ENCODE assay signal across 10 mouse cellular contexts in the genomic region with DNA sequence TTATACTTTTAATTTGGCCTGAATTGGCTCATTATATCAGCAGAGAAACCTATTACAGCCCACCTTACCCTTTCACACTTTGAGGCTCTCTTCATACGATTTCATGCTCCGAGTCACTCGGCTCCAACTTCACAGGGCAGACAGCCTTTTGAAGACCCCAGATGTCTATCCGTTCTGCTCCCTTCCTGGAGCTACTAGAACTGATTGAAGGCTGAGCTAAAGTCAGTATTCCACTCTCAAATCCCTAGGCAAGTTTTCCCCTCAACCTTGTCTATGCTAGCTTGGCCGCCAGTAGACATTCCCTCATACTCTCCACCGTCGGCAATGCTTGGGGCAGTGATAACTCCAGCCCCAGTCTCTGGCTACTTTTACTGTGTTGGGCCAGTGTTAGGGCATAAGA. TPM values are rescaled to one million over a fixed set of nuclear protein-coding genes. Genes with fewer than 3 reads are reported as not detected.
A peak's percentile ranks its signal among the peaks of the same experiment; 100 is the strongest.
DNase-seq lines count a peak whose midpoint lies in the region; ATAC-seq and TF ChIP-seq lines count a peak whose summit lies in the region.
"Had no signal": no experiment of that assay in that cellular context is flagged by ENCODE, and none has a peak within 500 bp of the region (broad histone marks: within the 10 kb centered on the region; RNA-seq: fewer than 3 reads in every experiment).

No protein-coding gene starts in this region.

- WGBS in heart, embryonic 16.5 days = 38% methylated on average over 7 of the region's 7 CpGs
- WGBS in spleen, adult 2 months = 18% methylated on average over 7 of the region's 7 CpGs
- 52% methylated on average over 7 of the region's 7 CpGs for WGBS in intestine, embryonic 16.5 days
- 53% methylated on average over 7 of the region's 7 CpGs for whole genome bisulfite sequencing in stomach, postnatal 0 days

- no peak for DNase-seq in heart, postnatal 25 days (ENCODE audit: low spot score)
- no peak for DNase-seq in spleen, adult 2 months (ENCODE audit: low read depth in 1 of 2, low spot score in 2 of 2)
- no peak for DNase-seq in spleen, adult 18-20 months
- no peak for DNase-seq in stomach, postnatal 0 days (ENCODE audit: low spot score)
- no peak for DNase-seq in ovary, adult 18-20 months (ENCODE audit: low spot score)

- H3K4me2 ChIP-seq in heart, embryonic 16.5 days (ENCODE audit: low read depth, low read length) = peak overlapping the region; percentile 100
- H3K4me2 ChIP-seq in intestine, embryonic 16.5 days (ENCODE audit: low read depth, low read length) = peak overlapping the region; percentile 92
- peak overlapping the region; percentile 89; the same call in 1 of the 2 replicates for H3K4me2 ChIP-seq in stomach, postnatal 0 days (replicated peaks; ENCODE audit: low read depth)

- no peak for TF ChIP-seq POLR2A in spleen, adult 2 months (IDR thresholded peaks at IDR 0.05; ENCODE audit: low read depth, low read length)

- H3K27ac ChIP-seq in heart, embryonic 16.5 days (ENCODE audit: low read length) = peak overlapping the region; percentile 88
- H3K27ac ChIP-seq in spleen, adult 2 months (ENCODE audit: insufficient read depth, low read length) = peak overlapping the region; percentile 100
- H3K27ac ChIP-seq in intestine, embryonic 16.5 days (ENCODE audit: low read length) = peak overlapping the region; percentile 93
- H3K27ac ChIP-seq in stomach, postnatal 0 days (replicated peaks) = peak overlapping the region; percentile 97

- TF ChIP-seq CTCF in spleen, adult 2 months (IDR thresholded peaks at IDR 0.05; ENCODE audit: extremely low read depth, insufficient read depth, insufficient read length, insufficient replicate concordance) = no peak
- TF ChIP-seq CTCF in stomach, postnatal 0 days (IDR thresholded peaks at IDR 0.05; ENCODE audit: low read depth) = no peak

- no peaks in the 10 kb centered on the region for H3K9me3 ChIP-seq in heart, embryonic 16.5 days (replicated peaks; ENCODE audit: control insufficient read depth, low read length)
- no peaks in the 10 kb centered on the region for H3K9me3 ChIP-seq in intestine, embryonic 16.5 days (ENCODE audit: control insufficient read depth, low read length)
- no peaks in the 10 kb centered on the region for H3K9me3 ChIP-seq in stomach, postnatal 0 days (ENCODE audit: control insufficient read depth, low read length)

- no peaks in the 10 kb centered on the region for H3K27me3 ChIP-seq in heart, embryonic 16.5 days (ENCODE audit: control insufficient read depth, insufficient read depth, low read length)
- H3K27me3 ChIP-seq in spleen, adult 2 months (ENCODE audit: control insufficient read depth, insufficient read depth, low read length) = no peaks in the 10 kb centered on the region
- H3K27me3 ChIP-seq in intestine, embryonic 16.5 days (replicated peaks; ENCODE audit: control insufficient read depth, insufficient read depth, low read length) = no peaks in the 10 kb centered on the region
- no peaks in the 10 kb centered on the region for H3K27me3 ChIP-seq in stomach, postnatal 0 days (ENCODE audit: control insufficient read depth, insufficient read depth, low read length)
- H3K27me3 ChIP-seq: Patski had no signal

- intact Hi-C loops in heart, postnatal 25 days (cut with DNase I) = loop anchor here (10.0 kb wide), 1 partner anchor 464 kb away; the partner anchor contains the start of gene Brd2

- no peak for TF ChIP-seq EP300 in stomach, postnatal 0 days (optimal IDR thresholded peaks at IDR 0.05)

- H3K4me1 ChIP-seq in heart, embryonic 16.5 days (ENCODE audit: control insufficient read depth, insufficient read depth, low read length) = peaks cover 47% of the 10 kb centered on the region
- H3K4me1 ChIP-seq in spleen, adult 2 months (ENCODE audit: control insufficient read depth, insufficient read depth, insufficient read length) = peaks cover 14% of the 10 kb centered on the region; the same call in 1 of the 2 replicates
- H3K4me1 ChIP-seq in intestine, embryonic 16.5 days (ENCODE audit: control insufficient read depth, insufficient read depth, low read length) = peaks cover 52% of the 10 kb centered on the region
- H3K4me1 ChIP-seq in stomach, postnatal 0 days (replicated peaks; ENCODE audit: control insufficient read depth, insufficient read depth) = peaks cover 9% of the 10 kb centered on the region

- peak overlapping the region; percentile 87 for H3K4me3 ChIP-seq in heart, embryonic 16.5 days (ENCODE audit: low read length)
- H3K4me3 ChIP-seq in spleen, adult 2 months (ENCODE audit: extremely low read depth, insufficient read depth, insufficient read length) = peak overlapping the region; percentile 82
- H3K4me3 ChIP-seq in intestine, embryonic 16.5 days (ENCODE audit: low read length) = peak overlapping the region; percentile 24; the same call in 1 of the 2 replicates
- no peak overlapping the region for H3K4me3 ChIP-seq in stomach, postnatal 0 days (ENCODE audit: low read depth, low read length)

- H3K9ac ChIP-seq in heart, embryonic 16.5 days (ENCODE audit: low read length) = no peak overlapping the region
- H3K9ac ChIP-seq in intestine, embryonic 16.5 days (ENCODE audit: low read depth, low read length) = peak overlapping the region; percentile 99; the same call in 1 of the 2 replicates
- no peak overlapping the region for H3K9ac ChIP-seq in stomach, postnatal 0 days (ENCODE audit: low read length)

- H3K36me3 ChIP-seq in heart, embryonic 16.5 days (ENCODE audit: control insufficient read depth, insufficient read depth) = no peaks in the 10 kb centered on the region
- peaks cover 7% of the 10 kb centered on the region for H3K36me3 ChIP-seq in spleen, adult 2 months (ENCODE audit: control insufficient read depth, insufficient read depth, low read length)
- no peaks in the 10 kb centered on the region for H3K36me3 ChIP-seq in intestine, embryonic 16.5 days (ENCODE audit: control insufficient read depth, insufficient read depth, low read length)
- no peaks in the 10 kb centered on the region for H3K36me3 ChIP-seq in stomach, postnatal 0 days (ENCODE audit: control insufficient read depth, insufficient read depth, low read length)

- no peak for ATAC-seq in heart, embryonic 16.5 days (replicated peaks; ENCODE audit: extremely low read depth, insufficient read depth, low FRiP score)
- ATAC-seq in intestine, embryonic 16.5 days = no peak
- ATAC-seq in stomach, postnatal 0 days (ENCODE audit: low FRiP score, low TSS enrichment) = no peak
- no peak for ATAC-seq in erythroblast, adult 5-6 weeks (replicated peaks; ENCODE audit: low FRiP score, poor library complexity, severe bottlenecking)
- ATAC-seq: Patski had no signal

RNA-seq across cellular contexts. Expression of gene Gpsm3, which starts 0.4 kb away (rescaled TPM):
- polyA plus RNA-seq in heart, embryonic 16.5 days (2015; fragmentation: Nextera tagmentation; extraction: Ambion mirVana) = 11.3 and 18.5 TPM in 2 replicates
- 1 to 10 TPM; 4.1 to 4.2 TPM for total RNA-seq in heart, postnatal 25 days (2021)
- polyA plus RNA-seq in spleen, adult 2 months (2012; rRNA removed) = 68.8 and 91.0 TPM in 2 replicates
- 12.0 and 12.5 TPM in 2 replicates for polyA plus RNA-seq in intestine, embryonic 16.5 days (2015; fragmentation: Nextera tagmentation; extraction: Ambion mirVana)
- 7.8 and 8.2 TPM in 2 replicates for polyA plus RNA-seq in stomach, postnatal 0 days (2015; fragmentation: Nextera tagmentation; extraction: Ambion mirVana)
- total RNA-seq in erythroblast, adult 5-6 weeks (2015; ENCODE audit: low replicate concordance) = 69.6 and 82.3 TPM in 2 replicates
- total RNA-seq in erythroblast, adult 5-6 weeks (2017; ENCODE audit: low replicate concordance) = 11.6 and 21.3 TPM in 2 replicates

RNA-seq across cellular contexts. Expression of gene Pbx2, which starts 1.9 kb away (rescaled TPM):
- 4.8 and 5.4 TPM in 2 replicates for polyA plus RNA-seq in heart, embryonic 16.5 days (2015; fragmentation: Nextera tagmentation; extraction: Ambion mirVana)
- total RNA-seq in heart, postnatal 25 days (2021) = 10 to 100 TPM; 17.6 to 17.8 TPM
- polyA plus RNA-seq in spleen, adult 2 months (2012; rRNA removed) = 60.4 and 69.5 TPM in 2 replicates
- 5.6 and 6.9 TPM in 2 replicates for polyA plus RNA-seq in intestine, embryonic 16.5 days (2015; fragmentation: Nextera tagmentation; extraction: Ambion mirVana)
- 4.3 and 4.6 TPM in 2 replicates for polyA plus RNA-seq in stomach, postnatal 0 days (2015; fragmentation: Nextera tagmentation; extraction: Ambion mirVana)
- total RNA-seq in erythroblast, adult 5-6 weeks (2015; ENCODE audit: low replicate concordance) = 8.4 and 10.4 TPM in 2 replicates
- total RNA-seq in erythroblast, adult 5-6 weeks (2017; ENCODE audit: low replicate concordance) = 5.5 and 5.9 TPM in 2 replicates

RNA-seq across cellular contexts. Expression of gene Ager, which starts 8.5 kb away (rescaled TPM):
- 4.7 and 34.7 TPM in 2 replicates for polyA plus RNA-seq in heart, embryonic 16.5 days (2015; fragmentation: Nextera tagmentation; extraction: Ambion mirVana)
- under 1 TPM in 1 of 2 experiments, not detected in 1; 0.56 TPM for total RNA-seq in heart, postnatal 25 days (2021)
- 5.2 and 5.3 TPM in 2 replicates for polyA plus RNA-seq in spleen, adult 2 months (2012; rRNA removed)
- 2.3 and 2.4 TPM in 2 replicates for polyA plus RNA-seq in intestine, embryonic 16.5 days (2015; fragmentation: Nextera tagmentation; extraction: Ambion mirVana)
- 1.5 and 1.8 TPM in 2 replicates for polyA plus RNA-seq in stomach, postnatal 0 days (2015; fragmentation: Nextera tagmentation; extraction: Ambion mirVana)
- total RNA-seq in erythroblast, adult 5-6 weeks (2015; ENCODE audit: low replicate concordance) = 0.84 TPM in 1 of 2 replicates, not detected in the other
- total RNA-seq in erythroblast, adult 5-6 weeks (2017; ENCODE audit: low replicate concordance) = 0.26 and 1.7 TPM in 2 replicates
- total RNA-seq: gastrocnemius, adult 18-20 months had no signal

RNA-seq across cellular contexts. Expression of gene Rnf5, which starts 14.3 kb away (rescaled TPM):
- 113 and 114 TPM in 2 replicates for polyA plus RNA-seq in heart, embryonic 16.5 days (2015; fragmentation: Nextera tagmentation; extraction: Ambion mirVana)
- 10 to 100 TPM; 34.9 to 35.0 TPM for total RNA-seq in heart, postnatal 25 days (2021)
- polyA plus RNA-seq in spleen, adult 2 months (2012; rRNA removed) = 54.1 and 61.8 TPM in 2 replicates
- 190 and 197 TPM in 2 replicates for polyA plus RNA-seq in intestine, embryonic 16.5 days (2015; fragmentation: Nextera tagmentation; extraction: Ambion mirVana)
- 82.9 and 83.6 TPM in 2 replicates for polyA plus RNA-seq in stomach, postnatal 0 days (2015; fragmentation: Nextera tagmentation; extraction: Ambion mirVana)
- total RNA-seq in erythroblast, adult 5-6 weeks (2015; ENCODE audit: low replicate concordance) = 22.2 and 30.2 TPM in 2 replicates
- 4.1 and 6.1 TPM in 2 replicates for total RNA-seq in erythroblast, adult 5-6 weeks (2017; ENCODE audit: low replicate concordance)

RNA-seq across cellular contexts. Expression of gene Agpat1, which starts 14.9 kb away (rescaled TPM):
- polyA plus RNA-seq in heart, embryonic 16.5 days (2015; fragmentation: Nextera tagmentation; extraction: Ambion mirVana) = 47.9 and 53.5 TPM in 2 replicates
- total RNA-seq in heart, postnatal 25 days (2021) = 10 to 100 TPM; 65.8 to 66.8 TPM
- 156 and 187 TPM in 2 replicates for polyA plus RNA-seq in spleen, adult 2 months (2012; rRNA removed)
- polyA plus RNA-seq in intestine, embryonic 16.5 days (2015; fragmentation: Nextera tagmentation; extraction: Ambion mirVana) = 61.8 and 67.9 TPM in 2 replicates
- polyA plus RNA-seq in stomach, postnatal 0 days (2015; fragmentation: Nextera tagmentation; extraction: Ambion mirVana) = 27.6 and 31.3 TPM in 2 replicates
- total RNA-seq in erythroblast, adult 5-6 weeks (2015; ENCODE audit: low replicate concordance) = 9.6 and 16.5 TPM in 2 replicates
- 8.2 and 12.4 TPM in 2 replicates for total RNA-seq in erythroblast, adult 5-6 weeks (2017; ENCODE audit: low replicate concordance)
